Mouse (Mus musculus) 416B (cell line): ENCODE results near the gene Ccdc124.

Source experiments
- DNase-seq: peaks from one replicate; pipeline ENCODE4 v3.0.0; 2011; ENCODE audit warnings: low read depth

Ccdc124 gene

DNA sequence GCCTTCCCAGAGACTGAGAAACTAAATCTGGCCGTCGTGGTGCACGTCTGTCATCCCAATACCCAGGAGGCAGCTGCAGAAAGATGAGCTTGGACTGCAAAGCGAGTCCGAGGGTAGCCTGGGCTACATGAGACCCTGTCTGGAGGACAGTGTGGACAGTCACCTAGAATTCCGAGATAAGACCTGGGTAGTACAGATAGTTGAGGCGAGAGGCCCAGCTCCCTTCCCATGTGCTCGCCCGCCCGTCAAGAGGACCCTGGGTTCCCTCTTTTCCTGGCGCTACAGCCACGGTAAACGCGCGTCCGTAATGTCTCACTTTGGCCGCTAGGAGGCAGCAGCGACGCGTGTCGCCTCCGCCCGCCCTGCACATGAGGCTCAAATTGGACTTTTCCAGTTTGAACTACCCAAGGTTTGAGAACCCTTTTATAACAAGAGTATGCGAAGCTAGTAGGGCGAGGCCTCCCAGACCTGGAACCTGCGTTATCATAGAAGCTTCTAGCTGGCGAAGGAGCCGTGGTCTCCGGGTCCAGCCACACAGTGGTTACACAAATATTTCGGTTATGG lies 52.3 kb downstream of the Ccdc124 start:
- DNase-seq = peak; percentile 72

DNA sequence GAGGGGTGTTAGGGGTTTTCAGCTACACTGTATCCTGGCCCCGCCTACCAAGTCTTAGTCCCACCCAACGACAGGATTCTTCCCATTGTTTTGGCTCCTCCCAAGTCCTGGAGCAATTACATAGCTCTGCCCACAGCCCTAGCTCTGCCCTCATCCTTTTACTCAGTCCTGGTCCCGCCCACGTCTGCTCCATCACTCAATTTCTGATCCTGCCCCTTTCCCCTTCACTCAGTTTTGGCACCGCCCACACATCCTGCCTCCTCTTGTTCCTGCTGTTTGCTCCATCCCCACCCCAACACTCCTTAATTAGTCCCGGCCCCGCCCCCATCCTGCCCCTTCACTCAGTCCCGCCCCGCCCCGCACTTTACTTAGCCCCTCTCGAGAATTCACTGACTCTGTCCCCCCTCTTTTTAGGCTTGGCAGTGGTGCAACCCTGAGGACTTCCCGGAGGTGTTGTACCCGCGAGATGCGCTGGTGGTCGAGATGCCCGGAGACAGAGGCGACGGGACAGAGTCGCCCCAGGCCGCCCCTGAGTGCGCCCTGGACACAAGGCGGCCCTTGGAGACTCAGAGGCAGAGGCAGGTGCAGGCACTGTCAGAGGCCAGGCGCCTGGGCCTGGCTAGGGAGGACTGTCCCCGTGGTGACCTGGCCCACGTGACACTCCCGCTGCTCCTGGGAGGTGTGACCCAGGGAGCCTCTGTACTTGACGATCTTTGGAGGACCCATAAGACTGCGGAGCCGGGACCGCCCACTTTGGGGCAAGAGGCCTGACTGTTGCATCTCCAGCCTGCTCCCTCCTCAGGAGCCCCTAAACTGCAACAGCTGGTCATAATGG lies 53.4 kb downstream of the Ccdc124 start:
- peak; percentile 83 for DNase-seq
